Mouse (Mus musculus) erythroblast, embryonic 14.5 days (primary cell): ENCODE data around the gene Hnrnpab. TPM values are rescaled to one million over a fixed set of nuclear protein-coding genes. Genes with fewer than 3 reads are reported as not detected.
"Not testable (repeated sequence)": the region's sequence is repeated elsewhere in the genome, so short reads cannot be mapped to it uniquely, and the experiment has no call there.

Source experiments
- H3K27me3 ChIP-seq: 2 replicates; pipeline ENCODE4 v1.6.1; 2012; ENCODE audit warnings: inconsistent platforms; ENCODE audit not compliant: control insufficient read depth
- H3K36me3 ChIP-seq: 2 replicates; pipeline ENCODE4 v1.6.1; 2012; ENCODE audit warnings: mild to moderate bottlenecking, inconsistent platforms; ENCODE audit not compliant: control insufficient read depth
- H3K4me1 ChIP-seq: 2 replicates; pipeline ENCODE4 v1.6.1; 2012; ENCODE audit warnings: inconsistent platforms; ENCODE audit not compliant: control insufficient read depth
- H3K4me3 ChIP-seq: replicated peaks from 2 replicates; pipeline ENCODE3; 2012; ENCODE audit warnings: moderate library complexity, mild to moderate bottlenecking, inconsistent platforms
- H3K9me3 ChIP-seq: 2 replicates; pipeline ENCODE4 v1.6.1; 2012; ENCODE audit warnings: low read length, inconsistent platforms, mixed read lengths; ENCODE audit not compliant: control insufficient read depth
- GATA1 ChIP-seq: IDR thresholded peaks from 2 replicates; pipeline ENCODE4 v1.6.1; 2012; ENCODE audit warnings: low read length, inconsistent platforms, mixed read lengths
- TAL1 ChIP-seq: IDR thresholded peaks from 3 replicates; pipeline ENCODE4 v1.6.1; 2012; ENCODE audit warnings: low read length, inconsistent platforms, mixed read lengths
- polyA plus RNA-seq: library from polyadenylated mRNA; stranded (reverse); fragments of >175 nt; gene quantifications from 2 replicates; pipeline ENCODE4 v1.2.3, GENCODE M21; 2012

The Hnrnpab gene
- polyA plus RNA-seq, 1 experiment: 82.9 TPM

- H3K4me3 ChIP-seq: no peak overlapping the region
- H3K4me1 ChIP-seq: peaks cover 35% of the 10 kb centered on the region
- no peak for TF ChIP-seq GATA1
- no peak for TF ChIP-seq TAL1
- no peaks in the 10 kb centered on the region for H3K27me3 ChIP-seq
- H3K36me3 ChIP-seq: peaks cover 81% of the 10 kb centered on the region
- H3K9me3 ChIP-seq: no peaks in the 10 kb centered on the region
Observed at GRCm38 (mm10) chr11:51627425-51627824, 20.8 kb upstream of the Hnrnpab start.

- Histone ChIP-seq H3K4me1 (peaks cover 43% of the 10 kb centered on the region), H3K9me3 (no peaks in the 10 kb centered on the region), H3K36me3 (peaks cover 86% of the 10 kb centered on the region), H3K27me3 (no peaks in the 10 kb centered on the region), H3K4me3 (no peak overlapping the region)
- no peak for TF ChIP-seq TAL1
- no peak for TF ChIP-seq GATA1
Observed at GRCm38 (mm10) chr11:51625187-51625820, 18.7 kb upstream of the Hnrnpab start.

DNA sequence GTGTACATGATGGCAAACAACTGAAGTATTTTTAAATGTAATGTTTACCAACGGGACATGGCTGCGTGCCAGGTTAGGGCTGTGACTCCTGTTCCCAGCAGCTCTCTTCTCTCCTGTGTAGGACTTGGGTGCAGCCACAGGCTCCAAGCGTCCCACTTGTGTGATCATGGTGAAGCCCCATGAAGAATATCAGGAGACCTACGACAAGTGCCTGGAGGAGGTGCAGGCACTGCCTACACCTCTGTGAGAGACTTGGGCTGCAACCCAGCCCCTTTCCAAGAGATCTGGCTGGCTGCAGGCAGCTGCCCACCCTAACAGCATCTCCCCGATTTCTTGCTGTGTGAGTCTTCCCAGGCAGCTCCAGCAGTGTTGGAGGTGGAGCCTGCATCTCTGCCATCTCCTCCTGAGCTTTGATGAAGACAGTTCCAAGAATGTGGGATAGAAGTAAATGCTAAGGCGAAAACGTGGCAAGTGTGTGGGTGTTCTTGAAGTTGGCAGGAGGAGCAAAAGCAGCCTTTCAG, 16.4 kb upstream of the Hnrnpab start:
- Histone ChIP-seq H3K4me1 (peaks cover 48% of the 10 kb centered on the region), H3K36me3 (peaks cover 68% of the 10 kb centered on the region)

DNA sequence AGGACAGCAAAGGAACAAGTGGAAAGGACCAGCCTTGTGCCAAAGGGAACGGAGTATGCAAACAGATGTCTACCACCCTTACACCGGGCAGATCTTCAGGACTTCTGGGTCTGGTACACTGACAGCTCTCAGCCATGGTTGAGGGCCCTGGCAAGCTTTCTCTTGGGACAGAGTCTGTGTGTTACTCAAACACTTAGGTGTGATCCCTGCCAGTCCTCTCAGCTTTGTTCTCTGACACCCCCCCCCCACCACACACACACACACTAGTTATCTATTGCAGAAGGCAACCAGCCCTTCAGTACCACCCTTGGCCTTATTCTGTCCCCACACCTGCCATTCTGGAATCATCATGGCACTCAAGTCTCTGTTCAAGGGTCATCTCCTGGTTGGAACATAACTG, 15.1 kb upstream of the Hnrnpab start:
- no peaks in the 10 kb centered on the region for H3K27me3 ChIP-seq
- peaks cover 56% of the 10 kb centered on the region for H3K36me3 ChIP-seq
- H3K4me1 ChIP-seq: peaks cover 49% of the 10 kb centered on the region
- TF ChIP-seq TAL1 (no peak), GATA1 (no peak)
- H3K9me3 ChIP-seq: no peaks in the 10 kb centered on the region
- H3K4me3 ChIP-seq: no peak overlapping the region

More for the DNA sequence above, 16.4 kb upstream of the Hnrnpab start:
- TF ChIP-seq GATA1: no peak
- no peak for TF ChIP-seq TAL1
- Histone ChIP-seq H3K4me3 (no peak overlapping the region), H3K27me3 (no peaks in the 10 kb centered on the region), H3K9me3 (no peaks in the 10 kb centered on the region)

GRCm38 (mm10) chr11:51620084-51620483, 13.4 kb upstream of the Hnrnpab start:
- TF ChIP-seq GATA1 (no peak), TAL1 (no peak)
- Histone ChIP-seq H3K9me3 (no peaks in the 10 kb centered on the region), H3K4me3 (peak overlapping the region; percentile 83), H3K27me3 (no peaks in the 10 kb centered on the region), H3K4me1 (peaks cover 54% of the 10 kb centered on the region), H3K36me3 (peaks cover 41% of the 10 kb centered on the region)

DNA sequence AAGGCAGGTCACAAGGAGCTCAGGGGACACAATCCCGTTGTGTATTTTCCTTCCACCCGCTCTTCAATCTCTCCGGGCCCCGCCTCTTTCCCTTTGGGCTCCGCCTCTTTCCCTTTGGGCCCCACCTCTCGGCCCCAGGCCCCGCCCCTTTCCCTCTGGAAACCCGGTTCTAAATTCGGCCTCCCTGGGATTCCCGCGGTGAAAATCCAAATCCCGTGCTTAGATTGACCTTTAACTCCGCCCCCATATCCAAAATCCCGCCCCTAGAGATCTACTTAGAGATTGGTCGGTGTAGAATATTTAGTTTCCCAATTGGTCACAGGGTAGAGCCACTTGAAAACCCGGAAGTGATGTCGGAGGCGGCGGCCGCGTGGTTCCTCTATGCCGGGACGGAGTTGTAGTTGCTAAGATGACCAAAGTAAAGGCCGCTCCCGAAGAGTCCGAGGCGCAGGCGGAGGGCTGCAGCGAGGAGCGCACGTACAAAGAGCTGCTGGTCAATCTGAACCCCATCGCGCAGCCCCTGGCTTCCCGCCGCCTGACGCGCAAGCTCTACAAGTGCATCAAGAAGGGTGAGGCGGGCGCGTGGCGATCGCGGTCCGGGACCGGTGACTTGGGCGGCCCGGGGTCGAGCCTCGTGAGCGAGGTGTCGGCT, 12.9 kb upstream of the Hnrnpab start, which contains the start of gene Nhp2:
Gene Nhp2 (plus strand): TSS at position 327 of the 652 bp plus-strand sequence.
- Histone ChIP-seq H3K4me1 (peaks cover 56% of the 10 kb centered on the region), H3K36me3 (peaks cover 35% of the 10 kb centered on the region), H3K27me3 (no peaks in the 10 kb centered on the region), H3K9me3 (no peaks in the 10 kb centered on the region), H3K4me3 (peak within 1 kb of the TSS; percentile 83)
- TF ChIP-seq TAL1 (no peak), GATA1 (peak; percentile 45; the same call in 1 of the 2 replicates)

GRCm38 (mm10) chr11:51618894-51619408, 12.3 kb upstream of the Hnrnpab start:
- TF ChIP-seq GATA1 (no peak), TAL1 (no peak)
- Histone ChIP-seq H3K4me1 (peaks cover 56% of the 10 kb centered on the region), H3K27me3 (no peaks in the 10 kb centered on the region), H3K4me3 (peak overlapping the region; percentile 83), H3K9me3 (no peaks in the 10 kb centered on the region), H3K36me3 (peaks cover 29% of the 10 kb centered on the region)

DNA sequence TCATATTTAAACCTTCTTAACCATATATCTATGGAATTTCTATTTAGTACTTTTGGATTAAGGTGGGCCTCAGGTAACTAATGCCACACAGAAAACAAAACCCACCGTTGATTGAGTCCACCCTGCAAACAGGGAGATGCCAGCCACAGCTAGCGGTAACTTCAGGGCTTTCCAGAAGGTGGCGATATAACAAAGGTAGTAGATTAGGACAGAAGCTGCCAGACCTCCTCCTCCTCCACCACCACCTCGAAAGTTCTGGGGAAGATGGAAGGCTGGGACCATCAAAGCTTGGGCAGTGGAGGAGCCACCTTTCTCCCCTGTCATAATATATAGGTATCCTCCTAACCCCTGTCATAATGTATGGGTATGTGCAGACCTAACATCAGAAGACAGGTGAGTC, 11.0 kb upstream of the Hnrnpab start:
- Histone ChIP-seq H3K4me3 (no peak overlapping the region), H3K36me3 (peaks cover 17% of the 10 kb centered on the region), H3K9me3 (no peaks in the 10 kb centered on the region), H3K27me3 (no peaks in the 10 kb centered on the region), H3K4me1 (peaks cover 56% of the 10 kb centered on the region)
- TF ChIP-seq TAL1: no peak
- TF ChIP-seq GATA1: no peak

DNA sequence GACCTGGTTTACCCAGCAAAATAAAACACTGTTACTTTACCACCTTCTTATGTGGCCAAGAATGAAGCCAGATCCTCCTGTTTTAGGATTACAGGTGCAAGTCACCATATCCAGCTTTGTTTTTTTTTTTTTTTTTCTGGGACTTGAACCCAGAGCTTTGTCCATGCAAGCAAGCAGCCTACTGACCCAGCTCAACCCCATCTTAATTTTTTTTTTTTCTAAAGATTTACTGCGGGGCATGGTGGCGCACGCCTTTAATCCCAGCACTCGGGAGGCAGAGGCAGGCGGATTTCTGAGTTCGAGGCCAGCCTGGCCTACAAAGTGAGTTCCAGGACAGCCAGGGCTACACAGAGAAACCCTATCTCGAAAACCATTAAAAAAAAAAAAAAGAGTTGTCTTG, 9.5 kb upstream of the Hnrnpab start:
- H3K27me3 ChIP-seq, H3K36me3 ChIP-seq, H3K9me3 ChIP-seq: not testable (repeated sequence)
- peaks cover 52% of the 10 kb centered on the region for H3K4me1 ChIP-seq
- H3K4me3 ChIP-seq: peak overlapping the region; percentile 69
